Mouse (Mus musculus) colon, adult 2 months (tissue): ENCODE data around the gene Npvf. TPM values are rescaled to one million over a fixed set of nuclear protein-coding genes. Genes with fewer than 3 reads are reported as not detected.

Experiments
- polyA plus RNA-seq: library from polyadenylated mRNA; depleted of rRNA; stranded (reverse); fragments of >200 nt; gene quantifications from 2 replicates; pipeline ENCODE4 v1.2.3, GENCODE M21; 2012; rRNA removed

Npvf gene
- not detected in 2 replicates for polyA plus RNA-seq

DNA sequence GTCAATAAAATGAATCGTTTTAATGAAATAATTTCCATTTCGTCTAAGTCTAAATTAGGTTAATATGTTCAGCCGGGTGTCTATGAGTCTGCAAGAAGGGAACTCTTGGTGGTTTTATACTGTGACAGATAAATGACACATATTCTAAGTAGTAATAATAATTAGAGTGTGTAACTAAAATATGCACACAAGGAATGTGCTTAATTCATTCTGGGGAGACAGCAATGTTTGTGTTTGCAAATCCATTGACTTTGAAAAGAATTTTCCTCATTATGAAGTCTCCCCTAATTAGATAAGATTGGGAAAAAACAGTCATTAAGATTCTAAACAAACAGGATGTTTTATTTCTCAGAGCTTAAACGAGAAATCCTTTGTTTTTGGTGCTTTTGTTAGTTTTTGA is at the start of gene Npvf:
Gene Npvf, minus strand, starts transcription at position 84 of the 400 bp plus-strand sequence.

Other genes starting within 250 kb of the Npvf start
- gene Osbpl3, start 198.2 kb downstream of the Npvf start, polyA plus RNA-seq, result 12.1 and 12.4 TPM in 2 replicates
- gene Cycs, start 87.9 kb downstream of the Npvf start, polyA plus RNA-seq, result 1.4 and 1.8 TPM in 2 replicates
- 0.13 TPM in 1 of 2 replicates, not detected in the other for gene 4921507P07Rik, start 57.8 kb downstream of the Npvf start, polyA plus RNA-seq